Mouse (Mus musculus) right cerebral cortex, adult 18-20 months (tissue): ENCODE measurements at regions not wholly inside any gene's neighbourhood (a gene's known extent, or its start where the extent isn't known, plus 50 kb on each side); places are given as distances from the start of the nearest gene placed in this dataset.

Source experiments
- DNase-seq: peaks from one replicate; pipeline ENCODE4 v3.0.0; 2022; ENCODE audit warnings: mixed read lengths

- DNase-seq: no peak
These were observed 52.7 kb downstream of the Phlda1 start for GRCm38 (mm10) chr10:111558675-111559340.

GRCm38 (mm10) chr10:111559341-111560246 lies 53.5 kb downstream of the Phlda1 start:
- DNase-seq: no peak

DNA sequence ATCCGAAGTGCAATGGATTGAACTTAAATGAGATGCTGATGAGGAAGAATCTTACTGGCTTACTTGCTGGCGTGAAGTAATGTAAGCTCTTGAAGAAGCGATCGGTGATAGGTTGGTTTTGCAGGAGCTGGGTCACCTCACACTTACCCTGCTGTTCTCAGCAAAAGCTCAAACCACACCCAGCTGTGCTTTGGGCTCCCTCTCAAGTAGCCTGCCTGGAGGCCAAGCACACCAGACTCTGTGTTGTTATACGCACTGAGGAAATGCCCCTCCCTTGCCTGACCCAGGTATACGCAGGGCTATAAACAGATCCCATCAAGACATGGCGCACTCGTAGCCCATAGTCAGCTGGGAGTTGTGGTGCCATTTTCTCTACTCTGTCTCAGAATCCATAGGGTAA lies 56.5 kb downstream of the Phlda1 start:
- no peak for DNase-seq

DNA sequence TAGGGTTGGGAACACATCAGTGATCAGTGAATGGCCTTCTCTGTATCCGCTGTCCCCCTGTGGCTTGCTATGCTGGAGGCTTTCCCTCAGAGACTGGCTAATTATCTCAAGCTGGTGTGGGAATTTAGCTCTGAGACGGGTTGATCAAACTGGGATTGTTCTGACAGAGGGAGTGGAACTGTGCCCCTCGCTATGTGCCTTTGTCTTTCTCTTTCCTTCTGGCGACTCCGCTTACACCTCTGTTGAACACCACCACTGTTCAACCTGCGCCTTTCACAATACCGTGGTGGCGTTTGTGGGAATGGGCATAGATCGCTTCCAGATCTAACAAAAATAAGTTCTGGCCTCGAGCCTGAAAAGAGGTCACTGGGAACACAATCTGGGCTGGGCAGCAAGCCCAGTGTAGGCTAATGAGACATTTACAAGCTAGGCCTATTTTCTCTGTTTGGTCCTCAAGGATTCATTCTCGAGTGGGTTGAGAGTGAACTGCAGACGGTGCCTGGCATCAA lies 60.8 kb downstream of the Phlda1 start:
- DNase-seq: peak; percentile 80

DNA sequence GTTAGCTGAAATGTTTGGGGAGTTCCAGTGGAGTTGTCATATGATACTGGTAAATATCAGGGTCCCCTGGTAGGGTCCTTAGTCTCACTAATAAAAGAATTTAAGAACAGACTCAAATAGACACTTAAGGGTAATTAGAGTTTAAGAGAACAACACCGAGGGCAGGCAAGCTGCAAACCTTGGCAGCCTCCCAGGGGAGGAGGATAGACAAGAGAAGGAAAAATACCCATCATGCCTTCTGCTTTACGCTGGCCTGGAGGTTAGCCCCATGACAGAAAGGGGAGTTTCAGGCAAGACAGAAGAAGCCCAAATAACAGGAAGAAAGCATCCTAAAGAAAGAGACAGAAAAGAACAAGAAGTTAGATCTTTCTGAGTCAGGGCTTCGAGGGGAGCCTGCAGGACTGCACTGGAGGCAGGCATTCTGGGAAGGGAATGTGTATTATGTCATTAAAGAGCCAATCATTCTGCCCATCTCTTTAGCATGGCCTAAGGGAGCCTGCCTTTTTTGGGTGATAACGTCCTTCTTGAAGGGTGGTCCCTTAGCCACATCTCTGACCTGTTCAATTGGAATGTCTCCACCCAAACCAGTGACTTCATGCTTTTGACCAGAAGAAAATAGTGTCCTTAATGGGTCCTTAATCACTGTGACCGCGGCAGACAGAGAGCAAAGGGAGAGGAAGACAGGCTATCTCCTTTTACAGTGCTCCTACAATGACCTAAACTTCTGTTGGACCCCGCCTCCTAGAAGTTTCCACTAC lies 64.6 kb downstream of the Phlda1 start:
- DNase-seq: no peak

DNA sequence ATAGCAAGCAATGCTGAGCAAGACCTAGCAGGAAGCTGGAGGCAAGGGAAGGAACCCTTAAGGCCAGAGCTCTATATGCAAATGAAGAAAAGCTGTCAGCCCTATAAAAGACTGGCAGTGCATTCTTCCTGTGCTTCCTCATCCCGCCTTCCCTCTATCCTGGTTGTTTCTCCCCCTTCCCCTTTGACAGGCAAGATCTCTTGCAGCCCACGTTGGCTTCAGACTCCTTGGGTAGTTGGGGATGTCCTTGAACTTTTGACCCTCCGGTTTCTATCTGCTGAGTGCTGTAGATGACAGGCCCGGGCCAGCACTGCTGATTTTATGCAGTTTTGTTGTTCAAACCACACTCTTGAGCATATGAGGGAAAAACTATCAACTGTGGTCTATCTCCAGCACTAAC lies 68.1 kb downstream of the Phlda1 start:
- no peak for DNase-seq

DNA sequence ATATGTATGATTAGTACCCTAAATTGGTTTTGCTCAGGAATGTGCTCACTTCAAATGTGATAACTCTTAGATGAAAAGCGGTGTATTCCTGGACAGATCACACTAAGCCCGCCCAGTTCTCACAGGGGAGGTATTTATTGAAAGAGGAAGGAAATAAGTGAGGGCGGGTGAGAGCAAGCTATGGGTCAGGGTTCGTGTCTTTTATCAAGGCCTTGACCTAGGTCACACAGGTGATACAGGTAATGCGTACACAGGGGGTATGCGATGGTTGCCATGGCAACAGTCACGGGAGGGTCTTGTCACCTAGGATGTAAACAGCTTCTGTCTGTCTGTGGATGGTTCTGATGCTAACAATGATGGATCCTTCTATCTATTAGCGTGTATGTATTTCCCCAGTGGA lies 68.7 kb downstream of the Phlda1 start:
- DNase-seq: no peak

DNA sequence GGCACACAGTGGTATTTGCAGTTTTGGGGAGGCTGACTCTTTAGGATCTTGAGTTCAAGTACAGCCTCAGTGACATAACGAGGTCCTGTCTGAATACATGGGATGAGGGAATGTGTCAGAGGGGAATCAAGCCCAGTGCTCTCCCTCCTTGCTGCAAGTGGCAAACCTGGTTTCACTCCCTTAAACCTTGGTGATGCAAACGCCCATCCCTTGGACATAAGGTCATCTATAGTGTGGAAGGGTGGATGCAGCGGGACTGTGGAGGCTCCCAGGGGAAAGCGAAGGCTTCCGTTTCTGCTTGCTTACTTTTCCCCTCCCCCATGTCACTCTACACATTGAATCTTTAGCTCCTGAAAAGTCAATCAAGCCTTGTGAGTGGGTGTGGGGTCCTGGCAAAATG lies 69.2 kb downstream of the Phlda1 start:
- DNase-seq: no peak

- DNase-seq: no peak
These were observed 69.8 kb downstream of the Phlda1 start for GRCm38 (mm10) chr10:111575926-111576325.

DNA sequence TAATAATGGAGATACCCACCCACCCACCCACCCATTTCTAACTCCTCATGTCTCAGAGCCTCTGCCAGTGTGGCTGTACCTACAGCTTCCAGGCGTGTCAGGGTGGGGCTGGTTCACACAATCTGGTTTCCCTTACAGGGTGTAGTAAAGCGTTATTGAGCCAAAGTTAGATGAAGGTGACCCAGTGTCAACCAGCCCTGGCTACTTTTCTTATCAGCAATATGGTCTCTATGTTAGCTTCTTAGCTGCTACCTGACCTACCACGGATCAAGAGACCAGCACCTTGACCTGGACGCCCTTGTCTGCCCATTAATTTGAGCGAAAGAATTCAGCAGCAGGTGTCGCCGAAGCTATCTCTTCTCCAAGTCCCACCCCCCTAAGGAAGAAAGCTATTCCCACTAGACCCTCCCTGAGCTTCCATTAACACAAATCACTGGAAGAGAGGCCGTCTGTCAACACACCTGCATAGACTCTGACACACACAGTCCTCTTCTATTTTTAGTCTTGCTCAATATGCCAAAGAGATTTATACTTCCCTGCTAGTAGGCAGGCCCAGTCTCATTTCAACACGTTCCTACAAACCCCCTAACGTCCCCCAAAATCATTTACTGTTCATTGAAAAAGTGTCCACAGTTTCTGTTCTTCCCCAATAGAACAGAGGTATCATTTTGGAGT lies 70.4 kb downstream of the Phlda1 start:
- DNase-seq: no peak

DNA sequence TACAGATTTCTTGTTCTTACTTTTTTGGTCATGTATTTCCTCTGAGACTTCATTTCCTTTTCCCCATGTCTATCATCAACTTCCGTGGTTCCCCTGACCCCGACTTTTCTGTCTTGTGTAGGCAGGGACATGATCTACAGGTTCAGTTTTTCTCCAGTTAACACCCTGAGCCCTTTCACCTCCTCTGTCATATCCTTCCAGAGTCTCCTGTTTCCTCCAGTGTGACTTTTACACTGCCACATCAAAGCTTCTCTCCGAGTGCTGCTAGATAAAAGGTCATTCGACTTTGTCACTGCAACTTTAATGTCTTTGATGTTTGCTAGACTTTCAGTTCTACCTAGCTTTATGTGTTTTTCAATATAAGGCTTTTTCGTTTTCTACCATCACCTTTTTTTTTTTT lies 72.5 kb downstream of the Phlda1 start:
- DNase-seq: no peak

DNA sequence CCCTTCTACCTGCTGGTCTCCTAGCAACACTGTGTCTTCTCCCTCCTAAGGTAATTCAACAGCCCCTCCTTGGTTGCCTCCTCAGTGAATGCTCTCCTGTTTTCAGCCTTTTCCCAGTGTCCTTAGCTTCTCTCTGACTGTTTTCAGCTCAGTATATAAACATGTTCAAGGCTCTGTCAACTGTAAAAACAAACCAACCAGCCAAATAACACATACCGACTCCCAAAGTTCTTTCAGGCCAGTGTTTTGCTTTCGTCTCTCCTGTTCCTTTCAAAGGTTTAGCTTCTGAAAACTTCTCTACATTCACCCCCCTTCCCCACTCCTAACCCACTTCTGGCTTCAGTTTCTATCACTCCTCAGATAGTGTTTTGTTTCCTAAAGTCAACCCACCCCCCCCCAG lies 73.4 kb downstream of the Phlda1 start:
- no peak for DNase-seq

- no peak for DNase-seq
These were observed 74.5 kb downstream of the Phlda1 start for GRCm38 (mm10) chr10:111580401-111581100.

GRCm38 (mm10) chr10:111581847-111582246 lies 75.8 kb downstream of the Phlda1 start:
- no peak for DNase-seq

GRCm38 (mm10) chr10:111582321-111583123 lies 76.4 kb downstream of the Phlda1 start:
- DNase-seq: no peak

DNA sequence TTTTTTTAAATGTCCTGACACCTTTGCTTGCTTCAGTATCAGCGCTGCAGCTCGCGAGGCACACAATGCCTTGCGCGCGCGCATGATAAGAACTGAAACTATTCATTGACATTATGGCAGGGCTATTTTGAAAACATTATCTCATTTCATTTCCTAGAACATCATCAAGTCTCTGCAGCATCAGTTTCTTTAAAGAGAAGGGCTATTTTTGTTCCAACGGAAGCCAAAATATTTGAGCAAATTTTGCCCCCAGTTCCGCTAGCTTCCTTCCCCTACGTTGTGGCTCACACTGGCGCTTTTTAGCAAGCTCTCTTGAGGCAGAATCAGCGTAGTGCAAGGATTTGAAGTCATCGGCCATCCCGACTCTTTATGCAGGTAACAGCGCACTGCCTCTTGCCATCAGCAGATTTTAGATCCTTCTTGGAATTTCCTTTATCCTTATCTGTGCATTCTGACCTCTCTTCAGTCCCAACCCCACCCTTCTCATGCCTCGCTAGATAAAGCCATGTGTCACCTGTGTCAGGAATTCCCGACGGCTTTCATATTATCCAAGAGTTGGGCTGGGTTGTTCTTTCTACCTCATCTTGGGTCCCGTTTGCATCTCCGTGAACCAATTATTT lies 77.1 kb downstream of the Phlda1 start:
- no peak for DNase-seq

- DNase-seq: no peak
These were observed 77.7 kb downstream of the Phlda1 start for GRCm38 (mm10) chr10:111583744-111584152.

GRCm38 (mm10) chr10:111587891-111588611 lies 82.0 kb downstream of the Phlda1 start:
- DNase-seq: no peak

DNA sequence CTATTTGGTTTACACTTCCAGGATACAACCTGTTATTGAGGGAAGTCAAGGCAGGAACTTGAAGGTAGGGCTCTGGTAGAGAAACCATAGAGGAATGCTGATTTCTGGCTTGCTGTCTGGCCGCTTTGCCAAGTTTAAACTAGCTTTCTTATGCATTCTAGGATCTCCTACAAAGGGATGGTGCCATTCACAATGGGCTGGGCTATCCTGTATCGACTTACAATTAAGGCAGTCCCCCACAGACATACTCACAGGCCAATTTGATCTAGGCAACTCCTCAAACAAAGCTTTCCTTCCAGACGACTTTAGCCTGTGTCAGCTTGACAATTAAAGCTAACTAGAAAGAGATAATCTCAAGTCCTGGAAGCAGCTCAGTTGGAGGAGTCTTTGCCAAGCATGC lies 83.1 kb downstream of the Phlda1 start:
- DNase-seq: no peak
